Mouse (Mus musculus) hindbrain, embryonic 16.5 days (tissue): ENCODE results near the gene Prr23a1. TPM values are rescaled to one million over a fixed set of nuclear protein-coding genes. Genes with fewer than 3 reads are reported as not detected.
A peak's percentile ranks its signal among the peaks of the same experiment; 100 is the strongest.
"Not testable (repeated sequence)": the region's sequence is repeated elsewhere in the genome, so short reads cannot be mapped to it uniquely, and the experiment has no call there.

ENCODE experiments used
- ATAC-seq: fragments of 200-750 bp; cut with Nextera tagmentation; 2 replicates; pipeline ENCODE4 v1.8.0; 2017; ENCODE audit warnings: moderate TSS enrichment, moderate library complexity
- H3K27ac ChIP-seq: fragments of 300-500 bp; sonication (generic); 2 replicates; pipeline ENCODE4 v1.5.1; 2014; ENCODE audit warnings: low read depth, mild to moderate bottlenecking, control low read depth, low read length, moderate library complexity
- H3K27me3 ChIP-seq: fragments of 300-500 bp; sonication (generic); replicated peaks from 2 replicates; pipeline ENCODE4 v1.6.1; 2014; ENCODE audit warnings: low read length; ENCODE audit not compliant: control insufficient read depth, insufficient read depth
- H3K36me3 ChIP-seq: fragments of 300-500 bp; sonication (generic); 2 replicates; pipeline ENCODE4 v1.6.1; 2014; ENCODE audit warnings: mild to moderate bottlenecking, low read length, moderate library complexity, mixed read lengths; ENCODE audit not compliant: control insufficient read depth, insufficient read depth
- H3K4me1 ChIP-seq: fragments of 300-500 bp; sonication (generic); 2 replicates; pipeline ENCODE4 v1.6.1; 2014; ENCODE audit warnings: low read depth, low read length; ENCODE audit not compliant: control insufficient read depth, insufficient read depth
- H3K4me2 ChIP-seq: fragments of 300-500 bp; sonication (generic); 2 replicates; pipeline ENCODE4 v1.6.1; 2014; ENCODE audit warnings: mild to moderate bottlenecking, low read length, control low read depth, moderate library complexity
- H3K4me3 ChIP-seq: fragments of 300-500 bp; sonication (generic); 2 replicates; pipeline ENCODE4 v1.5.1; 2014; ENCODE audit warnings: mild to moderate bottlenecking, low read length, control low read depth, moderate library complexity
- H3K9ac ChIP-seq: fragments of 300-500 bp; sonication (generic); 2 replicates; pipeline ENCODE4 v1.6.1; 2014; ENCODE audit warnings: low read depth, mild to moderate bottlenecking, control low read depth, low read length, moderate library complexity
- H3K9me3 ChIP-seq: fragments of 300-500 bp; sonication (generic); 2 replicates; pipeline ENCODE4 v1.6.1; 2014; ENCODE audit warnings: mild to moderate bottlenecking, low read length, moderate library complexity; ENCODE audit not compliant: control insufficient read depth
- WGBS: fragments of 180-500 bp; shearing (Covaris S2); extraction: QIAGEN DNeasy Blood & Tissue Kit; methylation state at CpG from one replicate; pipeline ENCODE4 v1.1.7; 2014; 5-methylcytosine and 5-hydroxymethylcytosine counted together
- polyA plus RNA-seq: library from polyadenylated mRNA; unstranded; fragments of >200 nt; fragmentation: Nextera tagmentation; extraction: Ambion mirVana; gene quantifications from 2 replicates; pipeline ENCODE4 v1.2.1, GENCODE M21; 2015

The Prr23a1 gene
- polyA plus RNA-seq: 0.18 TPM in 1 of 2 replicates, not detected in the other

DNA sequence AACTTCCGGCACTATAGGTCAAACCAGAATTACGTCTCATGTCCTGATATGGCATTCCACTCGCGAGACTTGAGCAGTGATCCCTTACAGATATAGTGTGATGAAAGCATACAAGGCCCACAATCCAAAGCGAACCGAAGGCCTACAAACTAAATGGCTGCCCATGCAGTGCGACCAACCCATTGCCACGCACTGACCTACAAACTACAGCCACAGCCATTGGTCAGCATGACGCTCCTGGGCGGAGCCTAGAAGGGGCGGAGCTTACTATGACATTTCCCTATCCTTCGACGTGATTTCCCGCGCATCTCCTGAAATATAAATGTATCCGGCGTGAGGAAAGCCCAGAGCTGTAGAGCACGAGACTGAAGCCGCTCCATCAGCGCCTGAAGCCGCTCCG lies at the start of gene Prr23a1:
Gene Prr23a1 (plus strand): TSS at position 387 of the 400 bp plus-strand sequence.
- H3K27me3 ChIP-seq: no peaks in the 10 kb centered on the region
- no peak within 1 kb of the TSS for H3K27ac ChIP-seq
- no peak within 1 kb of the TSS for H3K9ac ChIP-seq
- H3K4me1 ChIP-seq: no peaks in the 10 kb centered on the region
- peak within 1 kb of the TSS; percentile 36 for H3K4me2 ChIP-seq
- WGBS: 56% methylated on average over 22 of the region's 22 CpGs
- H3K36me3 ChIP-seq: no peaks in the 10 kb centered on the region
- peaks cover 5% of the 10 kb centered on the region for H3K9me3 ChIP-seq
- ATAC-seq: no peak
- H3K4me3 ChIP-seq: no peak within 1 kb of the TSS

DNA sequence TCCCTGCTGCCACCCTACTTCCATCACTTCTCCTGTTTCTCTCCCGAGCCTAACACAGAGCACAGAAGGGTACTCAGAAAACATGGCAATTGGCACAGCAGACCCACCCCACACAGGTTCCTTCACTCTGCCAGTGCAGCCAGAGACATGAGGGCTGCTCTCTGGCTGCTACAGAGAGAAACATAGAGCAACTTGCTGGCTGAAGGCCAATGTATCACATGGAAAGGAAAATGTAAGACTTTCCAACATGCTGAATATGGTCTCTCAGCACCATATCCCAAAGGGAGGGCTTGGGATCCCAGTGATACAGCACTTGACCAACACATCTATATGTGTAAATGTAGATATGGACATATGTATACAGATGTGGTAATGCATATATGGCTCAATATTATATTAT lies 43.3 kb upstream of the Prr23a1 start:
- ATAC-seq: no peak
- Histone ChIP-seq H3K27ac (no peak overlapping the region), H3K27me3 (no peaks in the 10 kb centered on the region), H3K9me3 (no peaks in the 10 kb centered on the region), H3K36me3 (no peaks in the 10 kb centered on the region), H3K9ac (no peak overlapping the region), H3K4me1 (no peaks in the 10 kb centered on the region), H3K4me3 (no peak overlapping the region), H3K4me2 (no peak overlapping the region)
- WGBS: 78% methylated on average over 1 of the region's 1 CpGs

DNA sequence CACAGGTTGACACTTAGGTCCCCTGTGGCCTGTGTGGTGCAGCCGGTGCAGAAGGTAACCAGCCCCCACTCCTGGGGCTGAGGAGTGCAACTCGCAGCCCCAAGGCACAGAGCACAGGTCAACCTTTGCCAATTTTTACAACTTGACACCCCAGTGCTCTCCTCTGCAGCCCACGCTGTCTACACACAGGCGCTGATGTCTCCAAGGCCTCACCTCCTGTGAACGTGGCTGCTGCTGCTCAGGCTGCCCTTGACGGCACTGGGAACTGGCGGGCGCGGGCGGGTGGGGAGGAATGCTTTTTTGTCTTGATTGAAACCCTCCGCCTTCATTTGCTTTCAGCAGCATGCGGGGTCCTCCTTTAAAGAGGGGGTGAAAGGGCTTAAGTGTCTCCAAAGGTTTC lies 38.3 kb upstream of the Prr23a1 start:
- H3K9me3 ChIP-seq: no peaks in the 10 kb centered on the region
- no peaks in the 10 kb centered on the region for H3K4me1 ChIP-seq
- H3K9ac ChIP-seq: no peak overlapping the region
- 43% methylated on average over 12 of the region's 12 CpGs for WGBS
- H3K36me3 ChIP-seq: no peaks in the 10 kb centered on the region
- ATAC-seq: no peak
- no peak overlapping the region for H3K27ac ChIP-seq
- no peaks in the 10 kb centered on the region for H3K27me3 ChIP-seq
- H3K4me2 ChIP-seq: no peak overlapping the region
- no peak overlapping the region for H3K4me3 ChIP-seq

DNA sequence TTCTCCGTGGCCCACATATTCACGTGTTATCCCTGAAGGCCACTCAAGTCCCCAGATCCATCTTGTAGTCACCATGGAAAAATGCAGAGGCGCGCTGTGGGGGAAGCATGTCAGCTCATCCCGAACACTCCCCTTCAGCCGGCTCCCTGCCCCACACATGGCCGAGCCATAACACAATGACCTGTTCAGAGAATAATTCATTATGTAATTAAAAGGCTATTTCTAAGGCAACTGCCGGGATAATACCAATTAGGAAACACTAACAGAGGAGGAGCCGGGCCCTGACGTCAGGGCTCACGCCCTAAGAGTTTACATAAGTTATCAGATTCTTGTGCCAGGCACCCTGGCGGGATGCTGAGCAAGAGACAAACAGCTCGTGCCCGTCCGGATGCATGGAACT lies 36.8 kb upstream of the Prr23a1 start:
- no peak overlapping the region for H3K9ac ChIP-seq
- H3K9me3 ChIP-seq: no peaks in the 10 kb centered on the region
- no peaks in the 10 kb centered on the region for H3K4me1 ChIP-seq
- no peak overlapping the region for H3K4me3 ChIP-seq
- WGBS: 68% methylated on average over 15 of the region's 15 CpGs
- no peak for ATAC-seq
- H3K27me3 ChIP-seq: no peaks in the 10 kb centered on the region
- H3K4me2 ChIP-seq: no peak overlapping the region
- no peak overlapping the region for H3K27ac ChIP-seq
- no peaks in the 10 kb centered on the region for H3K36me3 ChIP-seq

DNA sequence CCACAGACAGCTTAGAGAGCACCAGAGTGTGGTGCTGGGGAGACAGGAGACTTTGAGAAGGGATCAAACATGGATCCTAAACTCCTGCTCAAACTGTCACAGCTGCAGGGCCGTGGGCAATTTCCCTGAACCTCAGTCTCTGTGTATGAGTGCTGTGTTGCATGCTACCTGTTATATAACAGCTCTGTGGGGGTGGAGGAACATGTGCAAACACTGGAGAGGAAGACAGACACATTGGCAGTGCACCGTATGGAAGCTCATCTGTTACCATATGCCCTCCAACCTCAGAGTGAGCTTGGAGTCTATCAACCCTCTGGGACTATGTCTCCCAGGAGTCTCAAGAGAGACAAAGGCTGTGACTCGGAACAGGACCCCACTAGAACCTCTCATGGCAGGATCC lies 36.4 kb upstream of the Prr23a1 start:
- no peak overlapping the region for H3K4me2 ChIP-seq
- no peak overlapping the region for H3K9ac ChIP-seq

DNA sequence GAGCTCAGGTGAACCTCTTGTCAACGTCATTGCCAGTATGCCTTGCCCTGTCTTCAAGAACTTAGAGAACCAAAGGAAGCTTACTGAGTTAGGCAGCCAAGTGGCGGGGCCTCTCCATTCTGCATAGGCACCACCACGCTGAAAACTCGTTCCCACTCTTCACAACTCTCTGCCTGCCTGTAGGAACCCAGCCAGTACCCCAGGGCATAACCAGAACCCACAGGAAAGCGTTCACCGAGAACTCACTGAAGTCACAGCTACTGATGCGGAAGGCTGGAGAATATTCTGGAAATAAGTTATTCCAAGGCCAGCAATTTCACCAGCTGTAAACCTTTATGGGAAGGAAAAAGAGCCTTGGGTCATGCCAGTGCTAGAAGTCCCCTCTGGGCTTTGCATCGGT lies 34.7 kb upstream of the Prr23a1 start:
- ATAC-seq: no peak
- no peak overlapping the region for H3K4me2 ChIP-seq
- no peaks in the 10 kb centered on the region for H3K4me1 ChIP-seq
- H3K36me3 ChIP-seq: no peaks in the 10 kb centered on the region
- H3K4me3 ChIP-seq: no peak overlapping the region
- no peaks in the 10 kb centered on the region for H3K27me3 ChIP-seq
- H3K9ac ChIP-seq: no peak overlapping the region
- H3K9me3 ChIP-seq: no peaks in the 10 kb centered on the region
- 85% methylated on average over 8 of the region's 8 CpGs for WGBS
- H3K27ac ChIP-seq: no peak overlapping the region

More for the DNA sequence above, 36.4 kb upstream of the Prr23a1 start:
- WGBS: 82% methylated on average over 3 of the region's 3 CpGs
- H3K4me1 ChIP-seq: no peaks in the 10 kb centered on the region
- H3K27ac ChIP-seq: no peak overlapping the region
- no peaks in the 10 kb centered on the region for H3K27me3 ChIP-seq
- H3K36me3 ChIP-seq: no peaks in the 10 kb centered on the region
- no peak overlapping the region for H3K4me3 ChIP-seq
- no peaks in the 10 kb centered on the region for H3K9me3 ChIP-seq
- no peak for ATAC-seq

DNA sequence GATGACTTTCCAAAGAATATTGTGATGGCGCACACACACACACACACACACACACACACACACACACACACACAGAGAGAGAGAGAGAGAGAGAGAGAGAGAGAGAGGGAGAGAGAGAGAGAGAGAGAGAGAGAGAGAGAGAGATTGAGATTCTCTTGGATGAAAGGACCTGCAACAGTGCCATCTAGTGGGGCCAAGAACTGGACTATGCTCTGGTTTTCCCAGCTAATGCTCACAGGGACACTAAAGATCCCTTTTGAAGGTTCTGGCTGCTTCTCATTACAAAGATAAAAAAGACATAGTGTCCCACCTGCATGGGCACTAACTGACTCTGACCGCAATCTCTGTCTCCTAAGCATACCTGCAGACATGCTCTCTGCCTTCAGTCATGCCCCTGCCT lies 32.8 kb upstream of the Prr23a1 start:
- 72% methylated on average over 2 of the region's 2 CpGs for WGBS
- ATAC-seq, H3K4me2 ChIP-seq, H3K4me3 ChIP-seq, H3K27me3 ChIP-seq, H3K4me1 ChIP-seq, H3K36me3 ChIP-seq, H3K9me3 ChIP-seq, H3K27ac ChIP-seq, H3K9ac ChIP-seq: not testable (repeated sequence)

DNA sequence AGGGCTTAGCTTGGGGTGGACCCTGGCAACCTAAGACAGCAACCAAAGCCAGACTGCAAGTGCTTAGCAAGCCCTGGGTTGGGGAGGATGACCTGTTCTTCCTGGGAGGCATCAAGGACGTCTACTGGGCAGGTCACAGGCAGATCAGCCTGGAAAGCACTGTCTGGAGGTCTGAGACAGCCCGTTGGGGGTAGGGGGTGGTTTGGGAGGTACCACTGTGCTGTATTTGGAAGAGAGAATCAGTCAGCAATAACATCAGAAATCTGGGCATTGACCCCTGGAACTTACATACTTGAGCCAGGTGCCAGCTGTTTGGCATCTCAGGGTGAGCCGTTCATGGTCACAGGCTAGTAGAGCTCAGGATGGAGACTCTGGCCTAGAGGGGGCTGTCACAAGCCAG lies 26.2 kb upstream of the Prr23a1 start:
- WGBS: 79% methylated on average over 3 of the region's 3 CpGs
- Histone ChIP-seq H3K27me3 (no peaks in the 10 kb centered on the region), H3K4me1 (no peaks in the 10 kb centered on the region), H3K4me3 (no peak overlapping the region), H3K9me3 (no peaks in the 10 kb centered on the region), H3K9ac (no peak overlapping the region), H3K4me2 (no peak overlapping the region), H3K27ac (no peak overlapping the region), H3K36me3 (no peaks in the 10 kb centered on the region)
- ATAC-seq: no peak

DNA sequence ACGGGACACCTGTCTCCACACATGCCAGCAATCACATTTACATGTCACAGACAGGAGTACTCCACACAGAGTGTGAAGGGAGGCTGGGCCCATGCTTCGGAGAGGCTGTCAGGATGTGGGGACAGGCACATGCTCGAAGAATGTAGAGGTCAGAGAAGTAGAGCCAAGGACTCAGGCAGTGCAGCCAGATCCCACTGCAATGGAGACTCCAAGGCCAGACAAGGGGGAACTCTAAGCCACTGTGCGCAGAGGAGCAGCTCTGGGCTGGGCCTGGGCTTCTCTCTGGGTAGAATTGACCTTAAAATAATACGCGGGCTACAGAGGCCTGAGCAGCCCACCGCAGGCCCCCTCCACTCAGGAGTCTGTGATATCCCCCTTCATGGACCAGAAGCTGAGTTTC lies 24.7 kb upstream of the Prr23a1 start:
- no peaks in the 10 kb centered on the region for H3K27me3 ChIP-seq
- H3K9me3 ChIP-seq: no peaks in the 10 kb centered on the region
- H3K4me2 ChIP-seq: no peak overlapping the region
- no peaks in the 10 kb centered on the region for H3K36me3 ChIP-seq
- H3K27ac ChIP-seq: no peak overlapping the region
- WGBS: 91% methylated on average over 7 of the region's 7 CpGs
- no peak for ATAC-seq
- H3K4me1 ChIP-seq: no peaks in the 10 kb centered on the region
- no peak overlapping the region for H3K9ac ChIP-seq
- H3K4me3 ChIP-seq: no peak overlapping the region

DNA sequence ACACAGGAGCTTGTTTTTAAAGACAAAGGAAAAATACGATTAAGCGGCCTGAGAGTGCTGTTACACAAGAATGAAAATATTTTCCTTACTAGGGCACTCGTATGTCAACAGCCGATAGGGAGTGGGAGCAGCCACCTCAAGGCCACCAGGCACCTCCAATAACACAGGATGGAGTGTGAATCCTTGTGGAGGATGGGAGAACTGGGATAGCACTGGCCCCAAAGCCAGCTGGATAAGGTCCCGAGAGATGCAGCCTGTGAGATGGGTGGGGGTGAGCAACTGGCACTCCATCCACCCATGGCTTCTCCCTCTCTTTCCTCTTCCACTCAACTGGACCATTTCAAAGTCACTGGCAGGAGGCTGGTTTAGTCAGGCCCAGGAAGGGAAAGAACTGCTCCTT lies 23.3 kb upstream of the Prr23a1 start:
- H3K27me3 ChIP-seq: no peaks in the 10 kb centered on the region
- no peaks in the 10 kb centered on the region for H3K36me3 ChIP-seq
- H3K4me3 ChIP-seq: no peak overlapping the region
- no peak overlapping the region for H3K27ac ChIP-seq
- no peak overlapping the region for H3K9ac ChIP-seq
- peaks cover 5% of the 10 kb centered on the region; the same call in 1 of the 2 replicates for H3K9me3 ChIP-seq
- H3K4me1 ChIP-seq: no peaks in the 10 kb centered on the region
- ATAC-seq: no peak
- H3K4me2 ChIP-seq: no peak overlapping the region
- 90% methylated on average over 5 of the region's 5 CpGs for WGBS
